17 mouse cellular contexts compared by ENCODE assay signal in the genomic region with DNA sequence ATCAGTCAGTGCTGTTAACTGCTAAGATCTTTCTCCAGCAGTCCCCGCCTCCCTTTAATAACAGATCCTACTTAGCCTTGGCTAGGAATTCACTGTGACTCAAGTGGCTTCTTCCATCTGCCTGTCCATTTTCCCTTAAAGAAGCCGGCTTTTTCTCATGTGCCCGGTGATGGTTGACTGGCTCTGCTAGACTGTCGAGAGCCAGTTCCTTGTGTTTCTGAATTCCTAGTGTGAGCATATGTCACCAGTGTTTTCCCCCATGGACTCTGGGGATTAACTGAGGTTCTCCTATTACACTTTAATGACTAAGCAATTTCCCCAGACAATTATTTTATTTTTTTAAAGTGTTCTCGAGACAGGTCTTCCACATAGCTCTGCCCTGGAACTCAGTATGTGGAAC. TPM values are rescaled to one million over a fixed set of nuclear protein-coding genes. Genes with fewer than 3 reads are reported as not detected.
DNase-seq lines count a peak whose midpoint lies in the region; ATAC-seq and TF ChIP-seq lines count a peak whose summit lies in the region.
"Had no signal": no experiment of that assay in that cellular context is flagged by ENCODE, and none has a peak within 500 bp of the region (broad histone marks: within the 10 kb centered on the region; RNA-seq: fewer than 3 reads in every experiment).

No protein-coding gene starts in this region.

- WGBS in heart, postnatal 0 days = 78% methylated on average over 5 of the region's 5 CpGs
- 74% methylated on average over 5 of the region's 5 CpGs for WGBS in heart, embryonic 10.5 days
- WGBS in midbrain, embryonic 13.5 days = 73% methylated on average over 5 of the region's 5 CpGs

- no peak overlapping the region for H3K4me3 ChIP-seq in heart, postnatal 0 days (ENCODE audit: low read depth, low read length)
- H3K4me3 ChIP-seq in heart, embryonic 10.5 days = no peak overlapping the region
- no peak overlapping the region for H3K4me3 ChIP-seq in embryonic fibroblast, embryonic 13.5 days (ENCODE audit: insufficient read depth, low read length)
- no peak overlapping the region for H3K4me3 ChIP-seq in midbrain, embryonic 13.5 days (replicated peaks)
- H3K4me3 ChIP-seq: layer of hippocampus, adult 2 months; liver, embryonic 13.5 days; lung, embryonic 15.5 days had no signal

- H3K4me2 ChIP-seq in heart, postnatal 0 days (ENCODE audit: low read depth, low read length) = no peak overlapping the region
- no peak overlapping the region for H3K4me2 ChIP-seq in midbrain, embryonic 13.5 days (replicated peaks)
- H3K4me2 ChIP-seq: liver, embryonic 13.5 days; lung, embryonic 15.5 days had no signal

- no peak overlapping the region for H3K27ac ChIP-seq in heart, postnatal 0 days (ENCODE audit: low read depth)
- H3K27ac ChIP-seq in heart, embryonic 10.5 days = no peak overlapping the region
- peak overlapping the region; percentile 49 for H3K27ac ChIP-seq in embryonic fibroblast, embryonic 13.5 days (ENCODE audit: insufficient read depth, low read length)
- no peak overlapping the region for H3K27ac ChIP-seq in midbrain, embryonic 13.5 days
- H3K27ac ChIP-seq: layer of hippocampus, adult 2 months; liver, embryonic 13.5 days; lung, embryonic 15.5 days; macrophage had no signal

- no peak overlapping the region for H3K9ac ChIP-seq in heart, postnatal 0 days (replicated peaks; ENCODE audit: low read depth, low read length)
- H3K9ac ChIP-seq in midbrain, embryonic 13.5 days (replicated peaks) = no peak overlapping the region
- H3K9ac ChIP-seq: liver, embryonic 13.5 days; lung, embryonic 15.5 days had no signal

- peak; percentile 12 for DNase-seq in heart, postnatal 0 days (ENCODE audit: low spot score)
- no peak for DNase-seq in heart, embryonic 10.5 days (ENCODE audit: low spot score)
- DNase-seq in 3134 (ENCODE audit: extremely low read depth, insufficient read length, low spot score) = peak; percentile 18
- DNase-seq in Muller cell, postnatal 12 days (ENCODE audit: inconsistent ontology term) = peak; percentile 32
- no peak for DNase-seq in right cerebral cortex, postnatal 10 days (ENCODE audit: low spot score in 2 of 2)
- DNase-seq: cerebellum, adult 2 months; gastrocnemius, postnatal 10 days; left cerebral cortex, postnatal 4 days; liver, embryonic 13.5 days; midbrain, embryonic 14.5 days had no signal

- TF ChIP-seq EP300 in heart, postnatal 0 days (IDR thresholded peaks at IDR 0.05; ENCODE audit: low read depth) = no peak

- no peak for TF ChIP-seq CTCF in heart, postnatal 0 days (IDR thresholded peaks at IDR 0.05; ENCODE audit: low read depth)
- no peak for TF ChIP-seq CTCF in embryonic fibroblast, embryonic 13.5 days (IDR thresholded peaks at IDR 0.05; ENCODE audit: borderline replicate concordance, insufficient read depth, low read length)

- no peak for TF ChIP-seq POLR2A in embryonic fibroblast, embryonic 13.5 days (IDR thresholded peaks at IDR 0.05; ENCODE audit: low read depth, low read length)

- no peaks in the 10 kb centered on the region for H3K27me3 ChIP-seq in heart, postnatal 0 days (ENCODE audit: control insufficient read depth, insufficient read depth, low read length)
- no peaks in the 10 kb centered on the region for H3K27me3 ChIP-seq in heart, embryonic 10.5 days (ENCODE audit: insufficient read depth, poor library complexity, severe bottlenecking)
- no peaks in the 10 kb centered on the region for H3K27me3 ChIP-seq in midbrain, embryonic 13.5 days
- H3K27me3 ChIP-seq: liver, embryonic 13.5 days; lung, embryonic 15.5 days had no signal

- peaks cover 28% of the 10 kb centered on the region for H3K36me3 ChIP-seq in heart, postnatal 0 days (replicated peaks; ENCODE audit: control insufficient read depth, insufficient read depth, low read length)
- H3K36me3 ChIP-seq in heart, embryonic 10.5 days = peaks cover 28% of the 10 kb centered on the region
- H3K36me3 ChIP-seq in midbrain, embryonic 13.5 days = peaks cover 30% of the 10 kb centered on the region

- no peak for ATAC-seq in heart, postnatal 0 days (ENCODE audit: insufficient read depth, low read depth)
- no peak for ATAC-seq in midbrain, embryonic 13.5 days
- ATAC-seq: forebrain, embryonic 16.5 days had no signal

- H3K4me1 ChIP-seq in heart, postnatal 0 days (ENCODE audit: control insufficient read depth, insufficient read depth) = peaks cover 8% of the 10 kb centered on the region; the same call in 1 of the 2 replicates
- peaks cover 20% of the 10 kb centered on the region for H3K4me1 ChIP-seq in heart, embryonic 10.5 days
- H3K4me1 ChIP-seq in embryonic fibroblast, embryonic 13.5 days (ENCODE audit: control insufficient read depth, insufficient read depth, low read length) = peaks cover 7% of the 10 kb centered on the region
- peaks cover 10% of the 10 kb centered on the region for H3K4me1 ChIP-seq in midbrain, embryonic 13.5 days (replicated peaks)

- H3K9me3 ChIP-seq in heart, postnatal 0 days (replicated peaks; ENCODE audit: control insufficient read depth, low read length) = no peaks in the 10 kb centered on the region
- H3K9me3 ChIP-seq in heart, embryonic 10.5 days = no peaks in the 10 kb centered on the region
- H3K9me3 ChIP-seq in midbrain, embryonic 13.5 days = no peaks in the 10 kb centered on the region
- H3K9me3 ChIP-seq: liver, embryonic 13.5 days; lung, embryonic 15.5 days had no signal

RNA-seq across cellular contexts. Expression of gene Sync, which starts 16.0 kb away (rescaled TPM):
- total RNA-seq in heart, postnatal 0 days (2014; rRNA removed; ENCODE audit: low replicate concordance) = 1.4 and 1.9 TPM in 2 replicates
- 3.4 and 3.8 TPM in 2 replicates for polyA plus RNA-seq in heart, postnatal 0 days (2015; fragmentation: Nextera tagmentation; extraction: Ambion mirVana)
- polyA plus RNA-seq in heart, embryonic 10.5 days (2016; fragmentation: Nextera tagmentation; extraction: Ambion mirVana) = 0.42 and 1.2 TPM in 2 replicates
- 9.4 and 15.0 TPM in 2 replicates for polyA plus RNA-seq in embryonic fibroblast, embryonic 13.5 days (2011; ENCODE audit: insufficient read length, low read depth, missing spikeins)
- polyA plus RNA-seq in midbrain, embryonic 13.5 days (2015; fragmentation: Nextera tagmentation; extraction: Ambion mirVana) = 0.27 and 0.67 TPM in 2 replicates
- total RNA-seq: common myeloid progenitor, adult 5-6 weeks had no signal

RNA-seq across cellular contexts. Expression of gene Rbbp4, which starts 31.8 kb away (rescaled TPM):
- total RNA-seq in heart, postnatal 0 days (2014; rRNA removed; ENCODE audit: low replicate concordance) = 97.3 and 101 TPM in 2 replicates
- polyA plus RNA-seq in heart, postnatal 0 days (2015; fragmentation: Nextera tagmentation; extraction: Ambion mirVana) = 221 and 222 TPM in 2 replicates
- polyA plus RNA-seq in heart, embryonic 10.5 days (2016; fragmentation: Nextera tagmentation; extraction: Ambion mirVana) = 329 and 377 TPM in 2 replicates
- 183 and 229 TPM in 2 replicates for polyA plus RNA-seq in embryonic fibroblast, embryonic 13.5 days (2011; ENCODE audit: insufficient read length, low read depth, missing spikeins)
- polyA plus RNA-seq in midbrain, embryonic 13.5 days (2015; fragmentation: Nextera tagmentation; extraction: Ambion mirVana) = 419 and 460 TPM in 2 replicates

RNA-seq across cellular contexts. Expression of gene Zbtb8os, which starts 32.1 kb away (rescaled TPM):
- 13.5 and 20.8 TPM in 2 replicates for total RNA-seq in heart, postnatal 0 days (2014; rRNA removed; ENCODE audit: low replicate concordance)
- 32.2 and 33.7 TPM in 2 replicates for polyA plus RNA-seq in heart, postnatal 0 days (2015; fragmentation: Nextera tagmentation; extraction: Ambion mirVana)
- 50.0 and 58.8 TPM in 2 replicates for polyA plus RNA-seq in heart, embryonic 10.5 days (2016; fragmentation: Nextera tagmentation; extraction: Ambion mirVana)
- polyA plus RNA-seq in embryonic fibroblast, embryonic 13.5 days (2011; ENCODE audit: insufficient read length, low read depth, missing spikeins) = 91.1 and 110 TPM in 2 replicates
- 28.0 and 32.2 TPM in 2 replicates for polyA plus RNA-seq in midbrain, embryonic 13.5 days (2015; fragmentation: Nextera tagmentation; extraction: Ambion mirVana)

RNA-seq across cellular contexts. Expression of gene C77080, which starts 42.2 kb away (rescaled TPM):
- 7.8 and 9.0 TPM in 2 replicates for total RNA-seq in heart, postnatal 0 days (2014; rRNA removed; ENCODE audit: low replicate concordance)
- 0.77 and 0.78 TPM in 2 replicates for polyA plus RNA-seq in heart, postnatal 0 days (2015; fragmentation: Nextera tagmentation; extraction: Ambion mirVana)
- 1.1 and 2.7 TPM in 2 replicates for polyA plus RNA-seq in heart, embryonic 10.5 days (2016; fragmentation: Nextera tagmentation; extraction: Ambion mirVana)
- 7.0 and 11.0 TPM in 2 replicates for polyA plus RNA-seq in embryonic fibroblast, embryonic 13.5 days (2011; ENCODE audit: insufficient read length, low read depth, missing spikeins)
- 5.1 and 5.4 TPM in 2 replicates for polyA plus RNA-seq in midbrain, embryonic 13.5 days (2015; fragmentation: Nextera tagmentation; extraction: Ambion mirVana)

Comparison
In these comparisons a context has a peak if more than half of its experiments do, and no peak if none do; other contexts are left out.
1. DNase-seq: peak in heart, postnatal 0 days (single experiment), 3134 (single experiment) and Muller cell, postnatal 12 days (single experiment); none in heart, embryonic 10.5 days (single experiment) and right cerebral cortex, postnatal 10 days (0 of 2).